Mouse (Mus musculus): ENCODE results near the gene Agbl5.

DNA sequence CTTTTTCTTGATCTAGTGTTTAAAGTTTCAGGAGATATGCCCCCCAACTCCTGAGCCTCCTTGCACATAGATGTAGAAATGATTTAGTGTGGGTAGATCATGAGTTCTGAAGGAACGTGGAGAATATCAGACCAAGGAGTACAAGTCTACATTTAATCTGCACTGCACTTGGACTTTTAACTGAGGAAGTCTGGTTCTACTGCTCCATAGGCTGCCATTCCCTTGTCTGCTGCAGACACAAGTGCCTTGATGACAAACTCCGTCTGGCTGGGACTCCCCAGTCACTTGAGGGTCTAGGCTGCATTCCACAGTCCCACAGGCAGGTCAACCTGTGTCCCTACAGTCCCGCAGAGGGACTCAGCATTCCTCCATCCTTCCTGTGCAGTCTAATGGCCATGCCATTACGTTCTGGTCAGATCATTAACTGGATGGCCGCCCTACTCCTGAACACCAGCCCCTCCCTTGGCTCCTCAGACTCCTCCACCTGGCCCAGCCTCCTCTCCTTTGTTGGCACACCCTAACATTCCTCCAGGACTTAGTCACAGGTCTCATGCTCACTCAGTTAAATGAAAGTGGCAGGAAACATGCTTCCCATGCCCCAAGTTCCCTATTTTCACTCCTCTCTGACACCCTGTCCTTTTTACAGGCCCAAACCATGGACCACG is 38.5 kb upstream of the Agbl5 start:
- TF ChIP-seq GATA1 (IDR thresholded peaks at IDR 0.05; ENCODE audit: borderline replicate concordance, low read length) (no peak), FLI1 (IDR thresholded peaks at IDR 0.05; ENCODE audit: low read length) (no peak)
